Mouse (Mus musculus): ENCODE data around the gene Ube2s. TPM values are rescaled to one million over a fixed set of nuclear protein-coding genes. Genes with fewer than 3 reads are reported as not detected.

Gene Ube2s
- total and polyA plus RNA-seq, 3 experiments = 341 to 740 TPM; not detected in 1

- Histone ChIP-seq H3K79me2 (ENCODE audit: control insufficient read depth, insufficient read depth, low read length, poor library complexity) (no peaks in the 10 kb centered on the region), H3K27ac (ENCODE audit: control insufficient read depth, low read depth, low read length) (no peak overlapping the region), H3K36me3 (ENCODE audit: control insufficient read depth in 1 of 2, insufficient read depth in 2 of 2, low read length in 2 of 2) (no peaks in the 10 kb centered on the region), H3K9ac (ENCODE audit: control insufficient read depth, low read depth, low read length, poor library complexity, severe bottlenecking) (no peak overlapping the region), H3K9me3 (replicated peaks; ENCODE audit: insufficient read depth, low read length) (no peaks in the 10 kb centered on the region), H3K4me3 (ENCODE audit: control insufficient read depth in 1 of 2, insufficient read depth in 1 of 2, low read depth in 2 of 2, low read length in 2 of 2) (no peak overlapping the region), H3K27me3 (ENCODE audit: control insufficient read depth in 1 of 2, insufficient read depth in 2 of 2, low read length in 2 of 2) (no peaks in the 10 kb centered on the region), H3K4me1 (ENCODE audit: control insufficient read depth in 1 of 2, insufficient read depth in 2 of 2, low read length in 2 of 2) (no peaks in the 10 kb centered on the region)
- DNase-seq (ENCODE audit: low read depth, low spot score) = no peak
- TF ChIP-seq SMC3 (IDR thresholded peaks at IDR 0.05; ENCODE audit: low read depth, low read length) (no peak), ZC3H11A (IDR thresholded peaks at IDR 0.05; ENCODE audit: low read depth, low read length) (no peak), GATA1 (IDR thresholded peaks at IDR 0.05; ENCODE audit: low read depth, low read length) (no peak), E2F4 (IDR thresholded peaks at IDR 0.05; ENCODE audit: borderline replicate concordance, low read depth, low read length) (no peak), SIN3A (IDR thresholded peaks at IDR 0.05; ENCODE audit: low read length) (no peak), MYC (IDR thresholded peaks at IDR 0.05; ENCODE audit: low read depth, low read length) (no peak), TAL1 (IDR thresholded peaks at IDR 0.05; ENCODE audit: low read length) (no peak), USF2 (IDR thresholded peaks at IDR 0.05; ENCODE audit: borderline replicate concordance in 1 of 2, insufficient read depth in 1 of 2, low read depth in 1 of 2, low read length in 2 of 2) (no peak), ELF1 (IDR thresholded peaks at IDR 0.05; ENCODE audit: low read depth, low read length) (no peak), POLR2A (IDR thresholded peaks at IDR 0.05; ENCODE audit: control insufficient read depth in 1 of 2, insufficient read depth in 1 of 2, low read depth in 1 of 2, low read length in 2 of 2, poor library complexity in 1 of 2) (no peak), MAFK (IDR thresholded peaks at IDR 0.05; ENCODE audit: borderline replicate concordance, low read depth, low read length) (no peak), CTCF (IDR thresholded peaks at IDR 0.05 in 2 of 3, conservative IDR thresholded peaks at IDR 0.05 in 1 of 3; ENCODE audit: control insufficient read depth in 1 of 3, insufficient read depth in 1 of 3, low read depth in 2 of 3, low read length in 3 of 3, poor library complexity in 1 of 3, severe bottlenecking in 1 of 3) (no peak), JUND (IDR thresholded peaks at IDR 0.05; ENCODE audit: low read depth, low read length) (no peak)
Measured at GRCm38 (mm10) chr7:4844917-4845309, 32.5 kb upstream of the Ube2s start.

GRCm38 (mm10) chr7:4844245-4844916 lies 32.0 kb upstream of the Ube2s start, which contains the start of gene Shisa7:
TSS of gene Shisa7 (minus strand) at chr7:4844696.
- no peaks in the 10 kb centered on the region for H3K9me3 ChIP-seq (replicated peaks; ENCODE audit: insufficient read depth, low read length)
- DNase-seq (ENCODE audit: low read depth, low spot score) = no peak
- no peaks in the 10 kb centered on the region for H3K79me2 ChIP-seq (ENCODE audit: control insufficient read depth, insufficient read depth, low read length, poor library complexity)
- H3K36me3 ChIP-seq (ENCODE audit: control insufficient read depth in 1 of 2, insufficient read depth in 2 of 2, low read length in 2 of 2) = no peaks in the 10 kb centered on the region
- TF ChIP-seq USF1 (IDR thresholded peaks at IDR 0.05; ENCODE audit: low read depth, low read length) (no peak), GABPA (IDR thresholded peaks at IDR 0.05; ENCODE audit: low read depth, low read length) (no peak), EP300 (IDR thresholded peaks at IDR 0.05; ENCODE audit: low read depth in 1 of 2, low read length in 2 of 2) (no peak), ZMIZ1 (IDR thresholded peaks at IDR 0.05; ENCODE audit: low read depth, low read length) (no peak), CHD2 (IDR thresholded peaks at IDR 0.05; ENCODE audit: low read length) (no peak), SIN3A (IDR thresholded peaks at IDR 0.05; ENCODE audit: low read length) (no peak)
- H3K27ac ChIP-seq (ENCODE audit: control insufficient read depth, low read depth, low read length) = no peak within 1 kb of the TSS
- H3K9ac ChIP-seq (ENCODE audit: control insufficient read depth, low read depth, low read length, poor library complexity, severe bottlenecking) = no peak within 1 kb of the TSS
- H3K4me1 ChIP-seq (ENCODE audit: control insufficient read depth in 1 of 2, insufficient read depth in 2 of 2, low read length in 2 of 2) = no peaks in the 10 kb centered on the region
- no peak within 1 kb of the TSS for H3K4me3 ChIP-seq (ENCODE audit: control insufficient read depth in 1 of 2, insufficient read depth in 1 of 2, low read depth in 2 of 2, low read length in 2 of 2)
- H3K27me3 ChIP-seq (ENCODE audit: control insufficient read depth in 1 of 2, insufficient read depth in 2 of 2, low read length in 2 of 2) = no peaks in the 10 kb centered on the region

Data from MEL (cell line).